Mouse (Mus musculus) kidney, postnatal 0 days (tissue): ENCODE results near the gene Tom1l2. TPM values are rescaled to one million over a fixed set of nuclear protein-coding genes. Genes with fewer than 3 reads are reported as not detected.

Source experiments
- ATAC-seq: fragments of 200-750 bp; cut with Nextera tagmentation; replicated peaks from 2 replicates; pipeline ENCODE4 v1.8.0; 2017; ENCODE audit warnings: low read depth, moderate number of reproducible peaks, moderate TSS enrichment, moderate library complexity; ENCODE audit not compliant: low FRiP score
- DNase-seq: peaks from one replicate; pipeline ENCODE4 v3.0.0-alpha.2; 2016; ENCODE audit warnings: low spot score
- H3K27ac ChIP-seq: fragments of 300-500 bp; sonication (generic); 2 replicates; pipeline ENCODE4 v1.5.1; 2014; ENCODE audit warnings: mild to moderate bottlenecking
- H3K27me3 ChIP-seq: fragments of 300-500 bp; sonication (generic); 2 replicates; pipeline ENCODE4 v1.6.1; 2014; ENCODE audit warnings: low read length, mixed read lengths; ENCODE audit not compliant: insufficient read depth
- H3K36me3 ChIP-seq: fragments of 300-500 bp; sonication (generic); 2 replicates; pipeline ENCODE4 v1.6.1; 2014; ENCODE audit warnings: low read length, mixed read lengths; ENCODE audit not compliant: insufficient read depth
- H3K4me1 ChIP-seq: fragments of 300-500 bp; sonication (generic); replicated peaks from 2 replicates; pipeline ENCODE4 v1.6.1; 2014; ENCODE audit warnings: antibody characterized with exemption, low read length, mixed read lengths; ENCODE audit not compliant: insufficient read depth
- H3K4me2 ChIP-seq: fragments of 300-500 bp; sonication (generic); 2 replicates; pipeline ENCODE4 v1.6.1; 2014; ENCODE audit warnings: mild to moderate bottlenecking, low read length, moderate library complexity, mixed read lengths
- H3K4me3 ChIP-seq: fragments of 300-500 bp; sonication (generic); replicated peaks from 2 replicates; pipeline ENCODE4 v1.5.1; 2014; ENCODE audit warnings: low read depth, low read length
- H3K9ac ChIP-seq: fragments of 300-500 bp; sonication (generic); 2 replicates; pipeline ENCODE4 v1.6.1; 2014; ENCODE audit warnings: low read depth, low read length
- H3K9me3 ChIP-seq: fragments of 300-500 bp; sonication (generic); replicated peaks from 2 replicates; pipeline ENCODE4 v1.6.1; 2016; ENCODE audit warnings: low read length, inconsistent platforms, mixed read lengths
- CTCF ChIP-seq: IDR thresholded peaks from 2 replicates; pipeline ENCODE4 v1.5.1; 2016; ENCODE audit warnings: antibody characterized with exemption, low read depth, mild to moderate bottlenecking, moderate library complexity
- WGBS: fragments of 180-500 bp; shearing (Covaris S2); extraction: QIAGEN DNeasy Blood & Tissue Kit; methylation state at CpG from one replicate; pipeline ENCODE4 v1.1.7; 2014; 5-methylcytosine and 5-hydroxymethylcytosine counted together
- polyA plus RNA-seq: library from polyadenylated mRNA; unstranded; fragments of >200 nt; fragmentation: Nextera tagmentation; extraction: Ambion mirVana; gene quantifications from 2 replicates; pipeline ENCODE4 v1.2.1, GENCODE M21; 2015

The Tom1l2 gene
- polyA plus RNA-seq, 1 experiment from 2014 or later: 27.9 TPM

DNA sequence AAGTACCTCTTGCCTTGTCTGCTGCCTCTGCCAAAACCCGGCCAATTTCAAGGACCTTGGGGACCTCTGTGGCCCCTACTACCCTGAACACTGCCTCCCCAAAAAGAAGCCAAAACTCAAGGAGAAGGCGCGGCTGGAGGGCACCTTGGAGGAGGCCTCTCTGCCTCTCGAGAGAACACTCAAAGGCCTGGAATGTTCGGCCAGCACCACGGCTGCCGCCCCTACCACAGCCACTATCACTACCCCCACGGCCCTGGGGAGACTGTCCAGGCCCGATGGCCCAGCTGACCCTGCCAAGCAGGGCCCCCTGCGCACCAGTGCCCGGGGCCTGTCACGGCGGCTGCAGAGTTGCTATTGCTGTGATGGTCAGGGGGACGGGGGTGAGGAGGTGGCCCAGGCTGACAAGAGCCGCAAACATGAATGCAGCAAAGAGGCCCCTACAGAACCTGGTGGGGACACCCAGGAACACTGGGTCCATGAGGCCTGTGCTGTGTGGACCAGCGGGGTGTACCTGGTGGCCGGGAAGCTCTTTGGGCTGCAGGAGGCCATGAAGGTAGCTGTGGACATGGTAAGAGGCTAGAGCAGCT, 162.6 kb downstream of the Tom1l2 start:
- no peak for DNase-seq
- Histone ChIP-seq H3K4me3 (no peak overlapping the region), H3K9me3 (no peaks in the 10 kb centered on the region), H3K4me2 (no peak overlapping the region), H3K27ac (peak overlapping the region; percentile 57), H3K27me3 (no peaks in the 10 kb centered on the region), H3K9ac (no peak overlapping the region), H3K4me1 (peaks cover 5% of the 10 kb centered on the region; the same call in 1 of the 2 replicates), H3K36me3 (peaks cover 65% of the 10 kb centered on the region)
- WGBS: 90% methylated on average over 17 of the region's 17 CpGs
- TF ChIP-seq CTCF: no peak
- no peak for ATAC-seq

DNA sequence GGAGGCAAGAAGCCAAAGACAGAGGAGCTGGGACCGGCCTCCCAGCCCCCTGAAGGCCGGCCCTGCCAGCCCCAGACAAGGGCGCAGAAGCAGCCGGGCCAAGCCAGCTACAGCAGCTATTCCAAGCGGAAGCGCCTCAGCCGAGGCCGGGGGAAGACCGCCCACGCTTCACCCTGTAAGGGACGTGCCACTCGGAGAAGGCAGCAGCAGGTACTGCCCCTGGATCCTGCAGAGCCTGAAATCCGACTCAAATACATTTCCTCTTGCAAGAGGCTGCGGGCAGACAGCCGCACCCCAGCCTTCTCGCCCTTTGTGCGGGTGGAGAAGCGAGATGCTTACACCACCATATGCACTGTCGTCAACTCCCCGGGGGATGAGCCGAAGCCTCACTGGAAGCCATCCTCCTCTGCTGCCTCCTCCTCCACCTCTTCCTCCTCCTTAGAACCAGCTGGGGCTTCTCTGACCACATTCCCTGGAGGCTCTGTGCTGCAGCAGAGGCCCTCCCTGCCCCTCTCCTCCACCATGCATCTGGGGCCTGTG, 163.1 kb downstream of the Tom1l2 start:
- H3K36me3 ChIP-seq: peaks cover 60% of the 10 kb centered on the region
- no peak overlapping the region for H3K9ac ChIP-seq
- 63% methylated on average over 21 of the region's 21 CpGs for WGBS
- H3K4me2 ChIP-seq: no peak overlapping the region
- no peak for TF ChIP-seq CTCF
- H3K27me3 ChIP-seq: no peaks in the 10 kb centered on the region
- DNase-seq (peak; percentile 57), ATAC-seq (no peak)
- H3K9me3 ChIP-seq: no peaks in the 10 kb centered on the region
- H3K27ac ChIP-seq: peak overlapping the region; percentile 54; the same call in 1 of the 2 replicates
- H3K4me3 ChIP-seq: no peak overlapping the region
- peaks cover 7% of the 10 kb centered on the region; the same call in 1 of the 2 replicates for H3K4me1 ChIP-seq

DNA sequence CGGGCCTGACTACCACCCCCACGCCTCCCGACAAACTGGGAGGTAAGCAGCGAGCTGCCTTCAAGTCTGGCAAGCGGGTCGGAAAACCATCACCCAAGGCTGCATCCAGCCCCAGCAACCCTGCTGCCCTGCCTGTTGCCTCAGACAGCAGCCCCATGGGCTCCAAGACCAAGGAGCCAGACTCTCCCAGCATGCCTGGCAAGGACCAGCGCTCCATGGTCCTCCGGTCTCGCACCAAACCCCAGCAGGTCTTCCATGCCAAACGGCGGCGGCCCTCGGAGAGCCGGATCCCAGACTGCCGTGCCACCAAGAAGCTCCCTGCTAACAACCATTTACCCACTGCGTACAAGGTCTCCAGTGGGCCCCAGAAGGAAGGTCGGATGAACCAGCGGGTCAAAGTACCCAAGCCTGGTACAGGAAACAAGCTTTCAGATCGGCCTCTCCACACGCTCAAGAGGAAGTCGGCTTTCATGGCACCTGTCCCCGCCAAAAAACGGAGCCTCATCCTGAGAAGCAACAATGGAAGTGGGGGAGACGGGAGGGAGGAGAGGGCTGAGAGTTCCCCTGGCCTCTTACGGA, 164.3 kb downstream of the Tom1l2 start:
- H3K4me3 ChIP-seq: no peak overlapping the region
- H3K27ac ChIP-seq: no peak overlapping the region
- H3K36me3 ChIP-seq: peaks cover 51% of the 10 kb centered on the region
- no peak overlapping the region for H3K9ac ChIP-seq
- 84% methylated on average over 25 of the region's 25 CpGs for WGBS
- H3K27me3 ChIP-seq: no peaks in the 10 kb centered on the region
- no peak for ATAC-seq
- no peak overlapping the region for H3K4me2 ChIP-seq
- no peak for TF ChIP-seq CTCF
- H3K4me1 ChIP-seq: peaks cover 11% of the 10 kb centered on the region; the same call in 1 of the 2 replicates
- DNase-seq: no peak
- no peaks in the 10 kb centered on the region for H3K9me3 ChIP-seq

DNA sequence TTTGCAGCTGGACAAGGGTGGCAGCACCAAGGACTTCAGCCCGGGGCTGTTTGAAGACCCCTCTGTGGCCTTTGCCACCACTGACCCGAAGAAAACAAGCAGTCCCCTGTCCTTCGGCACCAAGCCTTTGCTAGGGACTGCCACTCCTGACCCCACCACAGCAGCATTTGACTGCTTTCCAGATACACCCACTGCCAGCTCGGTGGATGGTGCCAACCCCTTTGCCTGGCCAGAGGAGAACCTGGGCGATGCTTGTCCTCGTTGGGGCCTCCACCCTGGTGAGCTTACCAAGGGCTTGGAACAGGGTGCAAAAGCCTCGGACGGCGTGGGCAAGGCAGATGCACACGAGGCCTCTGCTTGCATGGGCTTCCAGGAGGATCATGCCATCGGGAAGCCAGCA, 165.6 kb downstream of the Tom1l2 start:
- DNase-seq (no peak), ATAC-seq (no peak)
- no peaks in the 10 kb centered on the region for H3K9me3 ChIP-seq
- no peak overlapping the region for H3K9ac ChIP-seq
- no peaks in the 10 kb centered on the region for H3K27me3 ChIP-seq
- TF ChIP-seq CTCF: no peak
- peaks cover 51% of the 10 kb centered on the region for H3K36me3 ChIP-seq
- peaks cover 18% of the 10 kb centered on the region; the same call in 1 of the 2 replicates for H3K4me1 ChIP-seq
- no peak overlapping the region for H3K4me2 ChIP-seq
- H3K27ac ChIP-seq: no peak overlapping the region
- WGBS: 84% methylated on average over 11 of the region's 11 CpGs
- no peak overlapping the region for H3K4me3 ChIP-seq

DNA sequence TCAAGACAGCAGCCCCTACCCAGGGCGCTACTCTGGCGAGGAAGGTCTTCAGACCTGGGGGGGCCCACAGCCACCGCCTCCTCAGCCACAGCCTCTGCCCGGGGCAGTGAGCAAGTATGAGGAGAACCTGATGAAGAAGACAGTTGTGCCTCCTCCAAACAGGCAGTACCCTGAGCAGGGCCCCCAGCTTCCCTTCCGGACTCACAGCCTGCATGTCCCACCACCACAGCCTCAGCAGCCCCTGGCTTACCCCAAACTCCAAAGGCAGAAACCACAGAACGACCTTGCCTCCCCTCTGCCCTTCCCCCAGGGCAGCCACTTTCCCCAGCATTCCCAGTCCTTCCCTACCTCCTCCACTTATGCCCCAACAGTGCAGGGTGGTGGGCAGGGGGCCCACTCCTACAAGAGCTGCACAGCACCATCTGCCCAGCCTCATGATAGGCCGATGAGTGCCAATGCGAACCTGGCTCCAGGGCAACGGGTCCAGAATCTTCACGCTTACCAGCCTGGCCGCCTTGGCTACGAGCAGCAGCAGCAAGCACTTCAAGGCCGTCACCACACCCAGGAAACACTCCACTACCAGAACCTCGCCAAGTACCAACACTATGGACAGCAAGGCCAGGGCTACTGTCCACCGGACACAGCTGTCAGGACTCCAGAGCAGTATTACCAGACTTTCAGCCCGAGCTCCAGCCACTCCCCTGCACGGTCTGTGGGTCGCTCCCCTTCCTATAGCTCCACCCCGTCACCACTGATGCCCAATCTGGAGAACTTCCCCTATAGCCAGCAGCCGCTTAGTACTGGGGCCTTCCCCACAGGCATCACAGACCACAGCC, 167.1 kb downstream of the Tom1l2 start:
- Histone ChIP-seq H3K9me3 (no peaks in the 10 kb centered on the region), H3K4me2 (no peak overlapping the region), H3K4me3 (no peak overlapping the region), H3K27ac (no peak overlapping the region), H3K27me3 (no peaks in the 10 kb centered on the region), H3K36me3 (peaks cover 46% of the 10 kb centered on the region), H3K4me1 (peaks cover 20% of the 10 kb centered on the region; the same call in 1 of the 2 replicates), H3K9ac (no peak overlapping the region)
- peak; percentile 49 for DNase-seq
- 63% methylated on average over 20 of the region's 20 CpGs for WGBS
- ATAC-seq: no peak
- no peak for TF ChIP-seq CTCF
